Mouse (Mus musculus) limb, embryonic 11.5 days (tissue): ENCODE measurements at regions not wholly inside any gene's neighbourhood (a gene's known extent, or its start where the extent isn't known, plus 50 kb on each side); places are given as distances from the start of the nearest gene placed in this dataset.
"Not testable (repeated sequence)": the region's sequence is repeated elsewhere in the genome, so short reads cannot be mapped to it uniquely, and the experiment has no call there.

Source experiments
- ATAC-seq: fragments of 200-750 bp; cut with Nextera tagmentation; 2 replicates; pipeline ENCODE4 v1.8.0; 2017; ENCODE audit warnings: low read depth; ENCODE audit not compliant: insufficient number of reproducible peaks, low FRiP score, low TSS enrichment
- DNase-seq: peaks from one replicate; pipeline ENCODE4 v3.0.0-alpha.2; 2015; ENCODE audit warnings: low spot score
- H3K27ac ChIP-seq: fragments of 300-500 bp; sonication (generic); replicated peaks from 2 replicates; pipeline ENCODE4 v1.5.1; 2014; ENCODE audit warnings: low read depth, mild to moderate bottlenecking, low read length
- H3K27me3 ChIP-seq: fragments of 300-500 bp; sonication (generic); 2 replicates; pipeline ENCODE4 v1.6.1; 2014; ENCODE audit warnings: mild to moderate bottlenecking, low read length, mixed read lengths; ENCODE audit not compliant: control insufficient read depth, insufficient read depth
- H3K36me3 ChIP-seq: fragments of 300-500 bp; sonication (generic); 2 replicates; pipeline ENCODE4 v1.6.1; 2014; ENCODE audit warnings: mild to moderate bottlenecking, low read length, moderate library complexity, mixed read lengths; ENCODE audit not compliant: control insufficient read depth, insufficient read depth
- H3K4me1 ChIP-seq: fragments of 300-500 bp; sonication (generic); 2 replicates; pipeline ENCODE4 v1.6.1; 2014; ENCODE audit warnings: low read length, mixed read lengths; ENCODE audit not compliant: control insufficient read depth, insufficient read depth
- H3K4me2 ChIP-seq: fragments of 300-500 bp; sonication (generic); 2 replicates; pipeline ENCODE4 v1.6.1; 2014; ENCODE audit warnings: low read depth, mild to moderate bottlenecking, moderate library complexity; ENCODE audit not compliant: severe bottlenecking
- H3K4me3 ChIP-seq: fragments of 300-500 bp; sonication (generic); 2 replicates; pipeline ENCODE4 v1.5.1; 2014; ENCODE audit warnings: low read depth, low read length
- H3K9ac ChIP-seq: fragments of 300-500 bp; sonication (generic); 2 replicates; pipeline ENCODE4 v1.6.1; 2014; ENCODE audit warnings: mild to moderate bottlenecking, low read length
- H3K9me3 ChIP-seq: fragments of 300-500 bp; sonication (generic); 2 replicates; pipeline ENCODE4 v1.6.1; 2016; ENCODE audit warnings: low read length; ENCODE audit not compliant: control insufficient read depth
- WGBS: fragments of 180-500 bp; shearing (Covaris S2); extraction: QIAGEN DNeasy Blood & Tissue Kit; methylation state at CpG from one replicate; pipeline ENCODE4 v1.1.7; 2014; 5-methylcytosine and 5-hydroxymethylcytosine counted together

DNA sequence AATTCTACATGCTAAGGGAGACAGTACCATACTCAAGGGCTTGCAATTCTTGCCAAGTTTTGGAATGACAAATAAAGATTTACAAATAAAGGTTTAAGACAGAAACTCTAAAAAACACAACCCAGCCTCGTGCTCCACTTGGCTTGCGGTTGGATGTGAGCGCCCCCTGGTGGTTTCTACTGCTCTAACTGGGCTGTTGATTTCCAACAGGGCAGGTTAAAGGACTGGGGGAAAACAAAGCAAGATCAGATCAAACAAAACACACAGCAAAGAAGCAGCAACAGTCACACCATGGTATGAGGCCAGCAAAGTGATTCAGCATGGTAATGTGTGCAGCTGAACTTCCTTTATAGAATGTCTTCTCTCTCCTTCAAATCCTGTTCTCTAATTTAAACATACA, 339.2 kb downstream of the Adam3 start:
- H3K27ac ChIP-seq, result no peak overlapping the region
- 0 out of 2 replicates have a peak, but pooled peaks cover 3% of the 10 kb centered on the region for H3K4me1 ChIP-seq
- 6% methylated on average over 3 of the region's 3 CpGs for WGBS
- no peak overlapping the region for H3K9ac ChIP-seq
- no peak overlapping the region for H3K4me3 ChIP-seq
- no peaks in the 10 kb centered on the region for H3K36me3 ChIP-seq
- no peaks in the 10 kb centered on the region for H3K9me3 ChIP-seq
- DNase-seq (peak; percentile 91), ATAC-seq (no peak)
- no peaks in the 10 kb centered on the region for H3K27me3 ChIP-seq
- no peak overlapping the region for H3K4me2 ChIP-seq

GRCm38 (mm10) chr8:24383963-24384435, 341.7 kb downstream of the Adam3 start:
- no peak for DNase-seq
- WGBS, result 62% methylated on average over 8 of the region's 8 CpGs

GRCm38 (mm10) chr8:24383130-24383962, 342.3 kb downstream of the Adam3 start:
- no peaks in the 10 kb centered on the region; the same call in 1 of the 2 replicates for H3K9me3 ChIP-seq
- H3K27me3 ChIP-seq, result no peaks in the 10 kb centered on the region
- no peak overlapping the region for H3K4me3 ChIP-seq
- no peak overlapping the region for H3K9ac ChIP-seq
- no peak overlapping the region for H3K27ac ChIP-seq
- DNase-seq, result no peak
- ATAC-seq, result no peak
- 60% methylated on average over 14 of the region's 14 CpGs for WGBS
- no peaks in the 10 kb centered on the region for H3K36me3 ChIP-seq
- H3K4me1 ChIP-seq, result 0 out of 2 replicates have a peak, but pooled peaks cover 3% of the 10 kb centered on the region
- H3K4me2 ChIP-seq, result no peak overlapping the region

More at GRCm38 (mm10) chr8:24383963-24384435, 341.7 kb downstream of the Adam3 start:
- ATAC-seq, result no peak
- Histone ChIP-seq H3K27me3 (no peaks in the 10 kb centered on the region), H3K4me2 (no peak overlapping the region), H3K4me3 (no peak overlapping the region), H3K9me3 (no peaks in the 10 kb centered on the region; the same call in 1 of the 2 replicates), H3K9ac (no peak overlapping the region), H3K36me3 (no peaks in the 10 kb centered on the region), H3K27ac (no peak overlapping the region), H3K4me1 (0 out of 2 replicates have a peak, but pooled peaks cover 3% of the 10 kb centered on the region)

DNA sequence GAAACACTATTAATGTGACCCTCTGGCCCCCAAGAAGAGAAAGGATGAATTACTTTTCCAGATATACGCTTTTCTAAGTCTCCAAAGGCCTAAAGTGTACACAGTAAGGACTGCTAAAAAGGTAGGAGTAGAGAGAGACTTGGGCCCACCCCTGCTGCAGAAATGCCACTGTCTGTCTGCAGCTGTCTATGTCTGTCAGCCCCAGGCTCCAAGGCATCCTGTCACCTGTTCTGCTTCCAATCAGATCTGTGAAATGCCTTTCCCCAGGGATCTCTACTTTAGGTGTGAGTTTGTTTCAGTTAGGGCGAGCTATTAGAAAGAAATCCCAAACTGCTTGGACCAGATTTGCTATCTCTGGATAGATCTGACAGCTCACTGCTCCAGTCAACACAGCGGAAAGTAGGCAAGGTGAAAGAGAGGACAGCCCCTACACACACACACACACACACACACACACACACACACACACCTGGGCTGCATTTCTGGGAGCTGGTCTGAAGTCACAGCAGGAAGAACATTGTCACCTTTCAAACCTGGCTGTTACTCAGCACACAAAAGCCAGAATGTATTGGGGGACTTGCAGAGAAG, 343.9 kb downstream of the Adam3 start:
- no peak overlapping the region for H3K4me3 ChIP-seq
- H3K27ac ChIP-seq, result no peak overlapping the region
- H3K9ac ChIP-seq, result no peak overlapping the region
- DNase-seq, result no peak
- H3K36me3 ChIP-seq, result no peaks in the 10 kb centered on the region
- 0 out of 2 replicates have a peak, but pooled peaks cover 3% of the 10 kb centered on the region for H3K4me1 ChIP-seq
- H3K27me3 ChIP-seq, result no peaks in the 10 kb centered on the region
- 67% methylated on average over 3 of the region's 3 CpGs for WGBS
- ATAC-seq, result no peak
- no peaks in the 10 kb centered on the region; the same call in 1 of the 2 replicates for H3K9me3 ChIP-seq
- H3K4me2 ChIP-seq, result no peak overlapping the region

DNA sequence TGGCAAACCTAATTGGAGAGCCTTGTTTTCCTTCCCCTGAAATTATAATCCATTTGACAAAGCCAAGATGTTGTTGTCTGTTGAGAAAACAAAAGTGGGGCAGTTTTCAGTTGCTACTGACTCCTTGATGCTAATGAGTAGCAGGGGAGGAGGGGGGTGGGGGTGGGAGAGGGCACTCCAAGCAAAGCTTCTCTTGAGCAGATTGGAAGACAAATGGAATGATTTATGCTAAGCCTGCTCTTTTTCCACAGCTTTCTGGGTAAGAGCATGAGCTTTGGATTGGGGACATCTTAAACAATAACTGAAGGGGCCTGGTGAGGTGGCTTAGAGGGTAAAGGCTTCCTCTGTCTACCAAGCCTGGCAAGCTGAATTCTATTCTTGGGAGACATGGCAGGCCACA, 347.6 kb downstream of the Adam3 start:
- Histone ChIP-seq H3K9ac (no peak overlapping the region), H3K27ac (no peak overlapping the region), H3K9me3 (no peaks in the 10 kb centered on the region; the same call in 1 of the 2 replicates), H3K27me3 (no peaks in the 10 kb centered on the region), H3K36me3 (no peaks in the 10 kb centered on the region), H3K4me3 (no peak overlapping the region), H3K4me1 (no peaks in the 10 kb centered on the region), H3K4me2 (no peak overlapping the region)
- ATAC-seq, result no peak
- no peak for DNase-seq

DNA sequence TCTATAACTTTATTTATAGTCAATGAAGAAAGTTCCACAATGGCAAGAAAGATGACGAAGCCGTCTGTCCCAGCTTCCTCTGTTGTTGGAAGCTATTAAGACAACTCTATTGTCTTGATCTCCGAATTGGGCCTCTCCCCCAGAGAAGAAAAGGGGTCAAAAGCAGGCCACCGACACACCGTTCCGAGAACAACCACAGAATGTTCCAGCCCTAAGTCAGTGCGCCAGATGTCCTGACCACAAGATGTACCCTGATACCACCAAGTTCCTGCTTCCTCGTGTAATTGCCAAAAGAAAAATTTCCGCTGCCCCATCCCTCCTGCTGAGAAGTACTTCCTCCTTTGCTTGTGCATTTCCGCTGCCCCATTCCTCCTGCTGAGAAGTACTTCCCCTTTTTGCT, 348.8 kb downstream of the Adam3 start:
- WGBS, result 93% methylated on average over 10 of the region's 10 CpGs
- not testable (repeated sequence) for H3K4me2 ChIP-seq, H3K4me1 ChIP-seq, H3K27me3 ChIP-seq, H3K9ac ChIP-seq, H3K9me3 ChIP-seq, H3K36me3 ChIP-seq, H3K27ac ChIP-seq, DNase-seq, H3K4me3 ChIP-seq, ATAC-seq

DNA sequence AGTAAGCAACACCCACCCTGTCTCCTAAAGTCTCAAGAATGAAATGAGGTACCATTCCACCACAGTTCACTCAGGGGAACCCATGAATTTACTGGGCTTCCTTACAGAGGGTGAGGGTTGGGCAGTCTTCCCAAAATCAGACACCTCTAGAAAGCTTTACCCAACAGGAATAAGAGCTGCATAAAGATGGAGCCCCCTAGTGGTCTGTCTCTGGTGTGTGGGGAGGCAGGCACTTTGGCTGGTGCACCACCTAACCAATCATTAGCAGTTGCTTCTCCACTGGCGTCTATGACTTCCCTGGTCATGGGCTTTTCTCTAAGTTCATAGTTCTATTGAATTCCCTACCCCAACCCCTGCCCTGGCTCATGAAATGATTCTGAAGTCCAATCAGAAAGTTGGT, 351.1 kb downstream of the Adam3 start:
- Histone ChIP-seq H3K27me3 (no peaks in the 10 kb centered on the region), H3K9me3 (no peaks in the 10 kb centered on the region), H3K4me3 (no peak overlapping the region), H3K27ac (no peak overlapping the region), H3K9ac (no peak overlapping the region), H3K4me2 (no peak overlapping the region), H3K4me1 (no peaks in the 10 kb centered on the region), H3K36me3 (no peaks in the 10 kb centered on the region)
- no peak for ATAC-seq
- WGBS, result 83% methylated on average over 1 of the region's 1 CpGs
- DNase-seq, result peak; percentile 27

DNA sequence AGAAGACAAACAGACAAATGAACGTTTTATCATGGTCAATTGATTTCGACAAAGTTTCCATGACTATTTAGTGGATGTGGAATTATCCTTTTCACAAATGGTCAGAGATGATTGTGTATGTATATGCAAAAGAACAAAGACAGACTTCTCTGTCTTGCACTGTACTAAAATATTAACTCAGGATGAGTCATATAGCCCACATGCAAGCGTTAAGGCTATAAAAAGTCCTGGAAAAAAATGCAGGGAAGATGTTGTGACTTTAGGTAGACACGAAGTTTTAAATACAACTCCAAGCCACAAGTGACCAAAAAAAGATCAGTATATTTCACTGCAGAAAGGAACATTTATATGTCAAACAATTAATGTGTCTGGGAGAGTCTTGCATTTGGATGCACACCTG, 353.6 kb downstream of the Adam3 start:
- H3K27ac ChIP-seq, result no peak overlapping the region
- ATAC-seq (no peak), DNase-seq (no peak)
- no peaks in the 10 kb centered on the region for H3K4me1 ChIP-seq
- no peak overlapping the region for H3K9ac ChIP-seq
- no peak overlapping the region for H3K4me2 ChIP-seq
- no peaks in the 10 kb centered on the region for H3K27me3 ChIP-seq
- no peak overlapping the region for H3K4me3 ChIP-seq
- H3K36me3 ChIP-seq, result no peaks in the 10 kb centered on the region
- H3K9me3 ChIP-seq, result no peaks in the 10 kb centered on the region
- WGBS, result 90% methylated on average over 4 of the region's 4 CpGs
